Mouse (Mus musculus) heart, postnatal 0 days (tissue): ENCODE measurements at regions not wholly inside any gene's neighbourhood (a gene's known extent, or its start where the extent isn't known, plus 50 kb on each side); places are given as distances from the start of the nearest gene placed in this dataset.

ENCODE experiments used
- ATAC-seq: fragments of 200-750 bp; cut with Nextera tagmentation; 2 replicates; pipeline ENCODE4 v1.8.0; 2017; ENCODE audit warnings: low read depth, moderate number of reproducible peaks, moderate library complexity; ENCODE audit not compliant: insufficient read depth
- DNase-seq: peaks from one replicate; pipeline ENCODE4 v3.0.0-alpha.2; 2016; ENCODE audit warnings: low spot score
- H3K27ac ChIP-seq: fragments of 300-500 bp; sonication (generic); 2 replicates; pipeline ENCODE4 v1.5.1; 2014; ENCODE audit warnings: low read depth, mild to moderate bottlenecking
- H3K27me3 ChIP-seq: fragments of 300-500 bp; sonication (generic); 2 replicates; pipeline ENCODE4 v1.6.1; 2014; ENCODE audit warnings: low read length, mixed read lengths; ENCODE audit not compliant: control insufficient read depth, insufficient read depth
- H3K36me3 ChIP-seq: fragments of 300-500 bp; sonication (generic); replicated peaks from 2 replicates; pipeline ENCODE4 v1.6.1; 2014; ENCODE audit warnings: low read length, mixed read lengths; ENCODE audit not compliant: control insufficient read depth, insufficient read depth
- H3K4me1 ChIP-seq: fragments of 300-500 bp; sonication (generic); 2 replicates; pipeline ENCODE4 v1.6.1; 2014; ENCODE audit warnings: antibody characterized with exemption; ENCODE audit not compliant: control insufficient read depth, insufficient read depth
- H3K4me2 ChIP-seq: fragments of 300-500 bp; sonication (generic); 2 replicates; pipeline ENCODE4 v1.6.1; 2014; ENCODE audit warnings: low read depth, mild to moderate bottlenecking, low read length, moderate library complexity
- H3K4me3 ChIP-seq: fragments of 300-500 bp; sonication (generic); 2 replicates; pipeline ENCODE4 v1.5.1; 2014; ENCODE audit warnings: low read depth, low read length
- H3K9ac ChIP-seq: fragments of 300-500 bp; sonication (generic); replicated peaks from 2 replicates; pipeline ENCODE4 v1.6.1; 2014; ENCODE audit warnings: low read depth, low read length, mixed read lengths
- H3K9me3 ChIP-seq: fragments of 300-500 bp; sonication (generic); replicated peaks from 2 replicates; pipeline ENCODE4 v1.6.1; 2016; ENCODE audit warnings: low read length; ENCODE audit not compliant: control insufficient read depth
- CTCF ChIP-seq: IDR thresholded peaks from 2 replicates; pipeline ENCODE4 v1.5.1; 2016; ENCODE audit warnings: antibody characterized with exemption, control low read depth, low read depth
- EP300 ChIP-seq: IDR thresholded peaks from 2 replicates; pipeline ENCODE4 v1.6.1; 2016; ENCODE audit warnings: antibody characterized with exemption, low read depth
- WGBS: fragments of 180-500 bp; shearing (Covaris S2); extraction: QIAGEN DNeasy Blood & Tissue Kit; methylation state at CpG from one replicate; pipeline ENCODE4 v1.1.7; 2014; 5-methylcytosine and 5-hydroxymethylcytosine counted together

DNA sequence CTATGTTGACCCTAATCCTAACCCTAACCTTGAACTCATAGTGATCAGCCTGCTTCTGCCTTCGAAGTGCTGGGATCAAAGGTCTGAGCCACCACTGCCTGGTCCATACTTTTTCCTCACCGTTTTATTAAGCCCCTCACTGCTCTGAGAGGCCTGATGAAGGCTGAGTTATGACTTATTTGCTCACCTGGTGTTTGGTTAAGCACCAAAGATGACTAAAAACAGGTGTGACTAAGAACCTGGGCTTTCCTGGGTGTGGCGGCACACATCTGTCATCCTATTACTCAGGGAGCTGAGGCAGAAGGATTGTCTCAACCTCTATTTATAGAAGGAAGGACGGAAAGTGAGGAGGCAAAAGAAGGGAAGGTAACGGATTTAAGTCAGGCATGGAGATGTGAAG lies 137.5 kb upstream of the Max start:
- no peak for ATAC-seq
- H3K4me1 ChIP-seq, result no peaks in the 10 kb centered on the region
- no peak overlapping the region for H3K9ac ChIP-seq
- no peak overlapping the region for H3K27ac ChIP-seq
- WGBS, result 75% methylated on average over 5 of the region's 5 CpGs
- H3K36me3 ChIP-seq, result no peaks in the 10 kb centered on the region
- DNase-seq, result no peak
- TF ChIP-seq EP300 (no peak), CTCF (no peak)
- no peak overlapping the region for H3K4me2 ChIP-seq
- no peaks in the 10 kb centered on the region for H3K9me3 ChIP-seq
- no peak overlapping the region for H3K4me3 ChIP-seq
- H3K27me3 ChIP-seq, result no peaks in the 10 kb centered on the region

DNA sequence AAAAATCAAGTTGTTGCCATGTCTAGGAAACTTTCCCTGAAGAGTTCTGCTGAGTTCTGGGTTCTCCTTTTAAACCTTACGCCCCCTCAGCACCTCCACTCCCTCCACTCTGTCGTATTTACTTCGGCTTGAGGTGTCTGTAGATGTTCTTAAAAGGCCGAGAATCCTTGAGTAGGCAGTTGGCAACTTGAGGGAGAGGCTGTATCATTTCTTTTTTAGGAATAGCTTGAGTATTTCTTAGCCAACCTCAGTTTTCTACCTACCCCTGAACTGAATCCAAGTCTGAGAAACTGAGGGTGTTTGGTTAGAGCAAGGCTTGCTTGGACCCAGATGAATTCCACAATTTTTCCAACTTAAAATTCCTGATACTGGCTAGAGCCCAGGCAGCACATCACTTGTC lies 136.8 kb upstream of the Max start:
- H3K27me3 ChIP-seq, result no peaks in the 10 kb centered on the region
- DNase-seq (no peak), ATAC-seq (no peak)
- H3K36me3 ChIP-seq, result no peaks in the 10 kb centered on the region
- H3K9me3 ChIP-seq, result no peaks in the 10 kb centered on the region
- H3K4me1 ChIP-seq, result no peaks in the 10 kb centered on the region
- no peak overlapping the region for H3K9ac ChIP-seq
- H3K4me3 ChIP-seq, result no peak overlapping the region
- WGBS, result 82% methylated on average over 4 of the region's 4 CpGs
- no peak overlapping the region for H3K27ac ChIP-seq
- TF ChIP-seq EP300 (no peak), CTCF (no peak)
- no peak overlapping the region for H3K4me2 ChIP-seq

DNA sequence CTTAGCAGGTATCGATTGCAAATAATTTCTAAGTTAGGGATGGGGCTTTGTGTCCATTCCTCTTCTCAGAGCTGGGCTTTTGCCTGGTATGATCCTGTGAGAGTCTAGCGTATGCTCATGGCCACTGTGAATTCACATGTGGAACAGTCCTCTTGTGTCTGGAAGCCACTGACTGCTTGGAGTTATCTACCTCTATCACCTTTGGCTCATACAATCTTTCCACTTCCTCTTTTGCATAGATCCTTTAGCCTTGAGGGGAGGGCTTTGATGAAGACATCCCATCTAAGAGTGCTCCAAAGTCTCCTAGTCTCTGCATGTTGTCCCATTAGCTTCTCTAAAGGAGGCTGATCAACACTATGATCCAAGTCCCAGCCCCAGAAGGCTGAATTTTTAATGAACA lies 135.8 kb upstream of the Max start:
- no peak overlapping the region for H3K9ac ChIP-seq
- no peaks in the 10 kb centered on the region for H3K36me3 ChIP-seq
- no peak for TF ChIP-seq EP300
- no peak for TF ChIP-seq CTCF
- ATAC-seq, result no peak
- H3K9me3 ChIP-seq, result no peaks in the 10 kb centered on the region
- no peaks in the 10 kb centered on the region for H3K27me3 ChIP-seq
- H3K27ac ChIP-seq, result no peak overlapping the region
- H3K4me3 ChIP-seq, result no peak overlapping the region
- DNase-seq, result no peak
- no peak overlapping the region for H3K4me2 ChIP-seq
- WGBS, result 95% methylated on average over 2 of the region's 2 CpGs
- H3K4me1 ChIP-seq, result peaks cover 9% of the 10 kb centered on the region; the same call in 1 of the 2 replicates

DNA sequence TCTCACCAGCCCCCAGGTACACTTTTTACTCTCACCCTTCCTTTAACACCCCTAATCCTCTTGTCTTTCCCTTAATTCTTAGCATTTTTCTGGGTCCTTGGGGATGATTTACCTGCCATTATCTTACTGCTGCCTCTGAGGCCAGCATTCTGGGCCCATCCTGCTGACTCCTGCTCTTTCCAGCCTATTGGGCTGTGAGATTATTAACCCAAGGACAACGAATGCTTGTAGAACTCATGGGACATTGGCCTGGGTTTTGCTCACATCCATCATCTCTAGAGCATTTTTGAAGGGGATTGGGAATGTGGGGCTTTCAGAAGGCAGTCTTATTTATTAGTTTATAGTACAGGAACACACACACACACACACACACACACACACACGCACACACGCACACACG lies 134.5 kb upstream of the Max start:
- Histone ChIP-seq H3K36me3 (no peaks in the 10 kb centered on the region), H3K9ac (no peak overlapping the region), H3K27ac (no peak overlapping the region), H3K9me3 (no peaks in the 10 kb centered on the region), H3K27me3 (no peaks in the 10 kb centered on the region), H3K4me1 (peaks cover 11% of the 10 kb centered on the region; the same call in 1 of the 2 replicates), H3K4me2 (no peak overlapping the region), H3K4me3 (no peak overlapping the region)
- no peak for DNase-seq
- TF ChIP-seq EP300 (no peak), CTCF (no peak)
- WGBS, result 92% methylated on average over 4 of the region's 4 CpGs
- no peak for ATAC-seq

DNA sequence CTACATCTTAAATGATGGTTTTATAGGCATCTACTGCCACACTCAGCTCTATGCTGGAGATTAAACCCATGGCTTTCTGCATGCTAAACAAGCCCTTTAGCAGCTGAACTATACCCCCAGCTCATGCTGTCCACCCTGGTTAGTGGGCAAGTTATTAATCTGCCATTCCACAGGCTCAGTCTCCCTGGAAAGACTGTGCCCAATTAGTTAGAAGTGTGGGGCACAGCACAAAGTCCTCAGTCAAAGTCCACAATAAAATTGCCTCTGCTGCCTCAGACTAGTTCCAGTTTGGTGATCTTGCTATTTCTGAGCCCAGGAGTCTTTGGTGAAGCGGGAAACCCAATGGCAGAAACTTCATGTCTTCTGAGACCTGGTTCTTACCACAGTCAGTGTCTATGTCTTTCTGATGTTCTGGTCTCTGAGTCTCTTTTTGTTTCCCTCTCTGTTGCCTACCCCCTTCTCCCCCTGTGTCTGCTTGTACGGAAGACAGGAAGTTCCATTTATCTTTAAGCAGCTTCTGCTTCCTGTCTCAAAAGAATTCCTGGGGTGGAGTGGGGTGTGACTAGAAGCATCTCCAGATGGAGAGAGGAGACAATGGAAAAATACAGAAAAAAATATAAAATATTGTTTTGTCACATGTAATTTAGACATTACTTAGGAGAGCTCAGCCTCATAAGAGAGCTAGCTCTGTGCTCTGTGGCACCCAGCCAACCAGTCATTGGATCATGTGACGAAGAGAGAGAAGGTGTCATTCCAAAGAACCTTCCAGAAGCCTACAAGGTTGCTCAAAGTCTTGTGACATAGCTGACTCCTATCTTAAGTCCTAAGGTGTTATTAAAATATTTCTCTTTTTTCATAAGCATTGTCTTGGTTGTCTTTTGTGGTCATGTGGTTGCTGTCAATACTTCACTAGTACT lies 133.3 kb upstream of the Max start:
- no peak overlapping the region for H3K4me2 ChIP-seq
- no peaks in the 10 kb centered on the region for H3K36me3 ChIP-seq
- DNase-seq, result no peak
- no peak overlapping the region for H3K9ac ChIP-seq
- H3K27ac ChIP-seq, result no peak overlapping the region
- H3K9me3 ChIP-seq, result no peaks in the 10 kb centered on the region
- no peak overlapping the region for H3K4me3 ChIP-seq
- WGBS, result 66% methylated on average over 3 of the region's 3 CpGs
- ATAC-seq, result no peak
- TF ChIP-seq CTCF (no peak), EP300 (no peak)
- H3K4me1 ChIP-seq, result peaks cover 11% of the 10 kb centered on the region; the same call in 1 of the 2 replicates
- no peaks in the 10 kb centered on the region for H3K27me3 ChIP-seq
